9 mouse cellular contexts compared by ENCODE assay signal in genomic region chr5:96677498-96677897, GRCm38 (mm10).
A peak's percentile ranks its signal among the peaks of the same experiment; 100 is the strongest.
DNase-seq lines count a peak whose midpoint lies in the region; ATAC-seq lines count a peak whose summit lies in the region.
"Had no signal": no experiment of that assay in that cellular context is flagged by ENCODE, and none has a peak within 500 bp of the region (broad histone marks: within the 10 kb centered on the region; RNA-seq: fewer than 3 reads in every experiment).

No protein-coding gene starts in this region.

- peak; percentile 23; the same call in 1 of the 2 replicates for ATAC-seq in forebrain, embryonic 15.5 days (replicated peaks)

- H3K36me3 ChIP-seq in forebrain, embryonic 15.5 days = no peaks in the 10 kb centered on the region

- no peak overlapping the region for H3K4me2 ChIP-seq in forebrain, embryonic 15.5 days (replicated peaks)

- 40% methylated on average over 2 of the region's 2 CpGs for WGBS in forebrain, embryonic 15.5 days

- no peak overlapping the region for H3K4me3 ChIP-seq in forebrain, embryonic 15.5 days
- H3K4me3 ChIP-seq: myocyte had no signal

- no peaks in the 10 kb centered on the region for H3K27me3 ChIP-seq in forebrain, embryonic 15.5 days

- H3K4me1 ChIP-seq in forebrain, embryonic 15.5 days = peaks cover 9% of the 10 kb centered on the region; the same call in 1 of the 2 replicates

- peak; percentile 25 for DNase-seq in cerebellum, adult 9-10 months
- no peak for DNase-seq in cerebellum, adult 11 months
- peak; percentile 50 for DNase-seq in ovary, postnatal 14 days (ENCODE audit: low spot score)
- no peak for DNase-seq in ovary, adult 18-20 months (ENCODE audit: low spot score)
- DNase-seq in kidney, postnatal 36 days = peak; percentile 69 to 73
- DNase-seq in mesoderm, embryonic 11.5 days (ENCODE audit: low read depth, low spot score) = peak; percentile 55
- DNase-seq in spleen, postnatal 14 days (ENCODE audit: low spot score in 2 of 2) = no peak

- no peak overlapping the region for H3K9ac ChIP-seq in forebrain, embryonic 15.5 days (replicated peaks)

- no peaks in the 10 kb centered on the region for H3K9me3 ChIP-seq in forebrain, embryonic 15.5 days

- no peak overlapping the region for H3K27ac ChIP-seq in forebrain, embryonic 15.5 days (replicated peaks)

Comparison
In these comparisons a context has a peak if more than half of its experiments do, and no peak if none do; other contexts are left out.
1. DNase-seq: peak in cerebellum, adult 9-10 months (single experiment), ovary, postnatal 14 days (single experiment), kidney, postnatal 36 days (2 of 2) and mesoderm, embryonic 11.5 days (single experiment); none in cerebellum, adult 11 months (single experiment), ovary, adult 18-20 months (single experiment) and spleen, postnatal 14 days (0 of 2).